Mouse (Mus musculus) myocyte (in vitro differentiated cells): ENCODE data around the gene Sh3bgr.

ENCODE experiments used
- CEBPB ChIP-seq: IDR thresholded peaks from 2 replicates; pipeline ENCODE4 v1.6.1; 2011; ENCODE audit warnings: mild to moderate bottlenecking, moderate library complexity; ENCODE audit not compliant: poor library complexity, insufficient read depth, severe bottlenecking
- E2F4 ChIP-seq: IDR thresholded peaks from one replicate; pipeline ENCODE4 v1.6.1; 2011; ENCODE audit warnings: mild to moderate bottlenecking, control low read depth, moderate library complexity; ENCODE audit not compliant: insufficient read depth
- MAX ChIP-seq: IDR thresholded peaks from one replicate; pipeline ENCODE4 v1.6.1; 2011; ENCODE audit warnings: low read depth, mild to moderate bottlenecking, control low read depth
- MYOD1 ChIP-seq, 3 experiments: IDR thresholded peaks; one replicate each; pipeline ENCODE4 v1.6.1; 2011; ENCODE audit warnings: control low read depth in 2 of 3, low read depth in 2 of 3, mild to moderate bottlenecking in 2 of 3, moderate library complexity in 1 of 3; ENCODE audit not compliant: insufficient read length in 2 of 3, control insufficient read depth in 1 of 3
- MYOG ChIP-seq, 3 experiments: IDR thresholded peaks; one replicate each; pipeline ENCODE4 v1.6.1; 2011; ENCODE audit warnings: control low read depth in 2 of 3, low read depth in 2 of 3, mild to moderate bottlenecking in 2 of 3; ENCODE audit not compliant: insufficient read length in 2 of 3, control insufficient read depth in 1 of 3, insufficient read depth in 1 of 3
- POLR2A ChIP-seq: IDR thresholded peaks from one replicate; pipeline ENCODE4 v1.6.1; 2011; ENCODE audit warnings: low read depth, mild to moderate bottlenecking, control low read depth, moderate library complexity; ENCODE audit not compliant: insufficient read length
- POLR2AphosphoS2 ChIP-seq: IDR thresholded peaks from one replicate; pipeline ENCODE4 v1.6.1; 2011; ENCODE audit warnings: low read depth, control low read depth; ENCODE audit not compliant: insufficient read length
- REST ChIP-seq: IDR thresholded peaks from one replicate; pipeline ENCODE4 v1.6.1; 2011; ENCODE audit warnings: mild to moderate bottlenecking, control low read depth, moderate library complexity; ENCODE audit not compliant: insufficient read depth, insufficient read length
- SRF ChIP-seq: IDR thresholded peaks from one replicate; pipeline ENCODE4 v1.6.1; 2011; ENCODE audit warnings: low read depth; ENCODE audit not compliant: control insufficient read depth, insufficient read length
- TCF12 ChIP-seq: IDR thresholded peaks from one replicate; pipeline ENCODE4 v1.6.1; 2011; ENCODE audit warnings: mild to moderate bottlenecking, control low read depth; ENCODE audit not compliant: poor library complexity, insufficient read depth, severe bottlenecking
- TCF3 ChIP-seq: IDR thresholded peaks from one replicate; pipeline ENCODE4 v1.6.1; 2011; ENCODE audit warnings: low read depth, control low read depth; ENCODE audit not compliant: insufficient read length
- USF1 ChIP-seq: IDR thresholded peaks from one replicate; pipeline ENCODE4 v1.6.1; 2011; ENCODE audit warnings: low read depth, mild to moderate bottlenecking, control low read depth, moderate library complexity

GRCm38 (mm10) chr16:96199913-96200701 is at the start of gene Sh3bgr:
- TF ChIP-seq POLR2A: no peak
- no peak for TF ChIP-seq TCF12
- no peak for TF ChIP-seq POLR2AphosphoS2
- TF ChIP-seq SRF: peak; percentile 31
- TF ChIP-seq USF1: no peak
- TF ChIP-seq REST: no peak
- no peak for TF ChIP-seq MAX
- TF ChIP-seq E2F4: no peak
- peak; percentile 89 to 98 (median 89) for TF ChIP-seq MYOD1 (IDR thresholded peaks at IDR 0.05; ENCODE audit: control insufficient read depth in 1 of 3, insufficient read length in 2 of 3, low read depth in 2 of 3)
- no peak for TF ChIP-seq TCF3
- peak; percentile 33 to 80 (median 68) for TF ChIP-seq MYOG (IDR thresholded peaks at IDR 0.05; ENCODE audit: control insufficient read depth in 1 of 3, insufficient read depth in 1 of 3, insufficient read length in 2 of 3, low read depth in 2 of 3)
- no peak for TF ChIP-seq CEBPB
